Mouse (Mus musculus): ENCODE measurements around the gene Tubb3.
A peak's percentile ranks its signal among the peaks of the same experiment; 100 is the strongest.

GRCm38 (mm10) chr8:123384883-123385540, 26.2 kb upstream of the Tubb3 start:
- TF ChIP-seq CTCF (IDR thresholded peaks at IDR 0.05; ENCODE audit: low read depth, low read length), result peak; percentile 80
- no peak for TF ChIP-seq POLR2A (IDR thresholded peaks at IDR 0.05; ENCODE audit: borderline replicate concordance, low read depth, low read length)
